Mouse (Mus musculus) R1 (cell line): ENCODE data around the gene Eif4e3.
A peak's percentile ranks its signal among the peaks of the same experiment; 100 is the strongest.

ENCODE experiments used
- DNase-seq: peaks from one replicate; pipeline ENCODE4 v3.0.0-alpha.2; 2018; ENCODE audit warnings: low read depth, low spot score

Gene Eif4e3

GRCm38 (mm10) chr6:99666318-99667171, at the start of gene Eif4e3, which contains the start of gene Gm20696:
TSS of gene Eif4e3 (minus strand) at chr6:99666771.
TSS of gene Gm20696 (minus strand) at chr6:99666797.
- DNase-seq = no peak

GRCm38 (mm10) chr6:99715913-99716312, 49.3 kb upstream of the Eif4e3 start:
- peak; percentile 16 for DNase-seq

- DNase-seq = peak; percentile 57
Observed at GRCm38 (mm10) chr6:99715191-99715590, 48.6 kb upstream of the Eif4e3 start.

- no peak for DNase-seq
Observed at GRCm38 (mm10) chr6:99713256-99713655, 46.7 kb upstream of the Eif4e3 start.

- DNase-seq = peak; percentile 50
Observed at GRCm38 (mm10) chr6:99711576-99712101, 45.1 kb upstream of the Eif4e3 start.

GRCm38 (mm10) chr6:99700484-99700883, 33.9 kb upstream of the Eif4e3 start:
- DNase-seq = no peak

- peak; percentile 43 for DNase-seq
Observed at GRCm38 (mm10) chr6:99692916-99693841, 26.6 kb upstream of the Eif4e3 start.

- DNase-seq = peak; percentile 56
Observed at GRCm38 (mm10) chr6:99692206-99692915, 25.8 kb upstream of the Eif4e3 start, which contains the start of gene Gpr27. TSS of gene Gpr27 (plus strand) at chr6:99692679.

- DNase-seq = peak; percentile 42
Observed at GRCm38 (mm10) chr6:99691666-99692205, 25.2 kb upstream of the Eif4e3 start.

- no peak for DNase-seq
Observed at GRCm38 (mm10) chr6:99688513-99688912, 21.9 kb upstream of the Eif4e3 start.

GRCm38 (mm10) chr6:99684899-99685298, 18.3 kb upstream of the Eif4e3 start:
- DNase-seq = peak; percentile 76

GRCm38 (mm10) chr6:99683974-99684373, 17.4 kb upstream of the Eif4e3 start:
- DNase-seq = no peak

- no peak for DNase-seq
Observed at GRCm38 (mm10) chr6:99678108-99678507, 11.5 kb upstream of the Eif4e3 start.

- DNase-seq = no peak
Observed at GRCm38 (mm10) chr6:99677325-99677724, 10.8 kb upstream of the Eif4e3 start.

GRCm38 (mm10) chr6:99674482-99674881, 7.9 kb upstream of the Eif4e3 start:
- DNase-seq = no peak

- DNase-seq = no peak
Observed at GRCm38 (mm10) chr6:99671768-99672167, 5.2 kb upstream of the Eif4e3 start.

- DNase-seq = peak; percentile 72
Observed at GRCm38 (mm10) chr6:99670481-99671119, 4.0 kb upstream of the Eif4e3 start.

GRCm38 (mm10) chr6:99669481-99670325, 3.1 kb upstream of the Eif4e3 start:
- DNase-seq = peak; percentile 61

- no peak for DNase-seq
Observed at GRCm38 (mm10) chr6:99667290-99667689, 719 bp upstream of the Eif4e3 start.
